Mouse (Mus musculus) forebrain, embryonic 16.5 days (tissue): Measurements from ENCODE around the gene Slc2a9. TPM values are rescaled to one million over a fixed set of nuclear protein-coding genes. Genes with fewer than 3 reads are reported as not detected.
A peak's percentile ranks its signal among the peaks of the same experiment; 100 is the strongest.

ENCODE experiments used
- ATAC-seq: fragments of 200-750 bp; cut with Nextera tagmentation; 2 replicates; pipeline ENCODE4 v1.8.0; 2017; ENCODE audit warnings: mild to moderate bottlenecking, moderate library complexity
- H3K27ac ChIP-seq: fragments of 300-500 bp; sonication (generic); 2 replicates; pipeline ENCODE4 v1.5.1; 2014; ENCODE audit warnings: low read length, control low read depth
- H3K27me3 ChIP-seq: fragments of 300-500 bp; sonication (generic); replicated peaks from 2 replicates; pipeline ENCODE4 v1.6.1; 2014; ENCODE audit warnings: low read length; ENCODE audit not compliant: control insufficient read depth, insufficient read depth
- H3K36me3 ChIP-seq: fragments of 300-500 bp; sonication (generic); 2 replicates; pipeline ENCODE4 v1.6.1; 2014; ENCODE audit not compliant: control insufficient read depth, insufficient read depth
- H3K4me1 ChIP-seq: fragments of 300-500 bp; sonication (generic); replicated peaks from 2 replicates; pipeline ENCODE4 v1.6.1; 2014; ENCODE audit warnings: low read length; ENCODE audit not compliant: control insufficient read depth, insufficient read depth
- H3K4me2 ChIP-seq: fragments of 300-500 bp; sonication (generic); 2 replicates; pipeline ENCODE4 v1.6.1; 2014; ENCODE audit warnings: mild to moderate bottlenecking, low read length, control low read depth
- H3K4me3 ChIP-seq: fragments of 300-500 bp; sonication (generic); replicated peaks from 2 replicates; pipeline ENCODE4 v1.5.1; 2014; ENCODE audit warnings: mild to moderate bottlenecking, low read length, control low read depth
- H3K9ac ChIP-seq: fragments of 300-500 bp; sonication (generic); replicated peaks from 2 replicates; pipeline ENCODE4 v1.6.1; 2014; ENCODE audit warnings: low read depth, low read length, control low read depth
- H3K9me3 ChIP-seq: fragments of 300-500 bp; sonication (generic); 2 replicates; pipeline ENCODE4 v1.6.1; 2016; ENCODE audit warnings: low read length; ENCODE audit not compliant: control insufficient read depth
- WGBS: fragments of 180-500 bp; shearing (Covaris S2); extraction: QIAGEN DNeasy Blood & Tissue Kit; methylation state at CpG from one replicate; pipeline ENCODE4 v1.1.7; 2014; 5-methylcytosine and 5-hydroxymethylcytosine counted together
- polyA plus RNA-seq: library from polyadenylated mRNA; unstranded; fragments of >200 nt; fragmentation: Nextera tagmentation; extraction: Ambion mirVana; gene quantifications from 2 replicates; pipeline ENCODE4 v1.2.1, GENCODE M21; 2015

Gene Slc2a9
- polyA plus RNA-seq, 1 experiment from 2014 or later, result 0.35 TPM

GRCm38 (mm10) chr5:38334582-38334981 is 168.4 kb downstream of the Slc2a9 start:
- Histone ChIP-seq H3K9me3 (no peaks in the 10 kb centered on the region), H3K4me1 (no peaks in the 10 kb centered on the region), H3K4me2 (no peak overlapping the region), H3K4me3 (no peak overlapping the region), H3K9ac (no peak overlapping the region), H3K36me3 (no peaks in the 10 kb centered on the region), H3K27me3 (no peaks in the 10 kb centered on the region), H3K27ac (no peak overlapping the region)
- WGBS, result 27% methylated on average over 1 of the region's 1 CpGs
- ATAC-seq, result no peak

GRCm38 (mm10) chr5:38333381-38333780 is 169.6 kb downstream of the Slc2a9 start:
- no peaks in the 10 kb centered on the region for H3K27me3 ChIP-seq
- no peaks in the 10 kb centered on the region for H3K4me1 ChIP-seq
- WGBS, result 79% methylated on average over 4 of the region's 4 CpGs
- no peaks in the 10 kb centered on the region for H3K9me3 ChIP-seq
- no peak for ATAC-seq
- H3K4me3 ChIP-seq, result no peak overlapping the region
- no peak overlapping the region for H3K27ac ChIP-seq
- H3K36me3 ChIP-seq, result no peaks in the 10 kb centered on the region
- no peak overlapping the region for H3K4me2 ChIP-seq
- no peak overlapping the region for H3K9ac ChIP-seq

- Histone ChIP-seq H3K27me3 (peaks cover 27% of the 10 kb centered on the region), H3K9me3 (no peaks in the 10 kb centered on the region), H3K4me1 (peaks cover 7% of the 10 kb centered on the region), H3K9ac (peak within 1 kb of the TSS; percentile 30), H3K27ac (no peak within 1 kb of the TSS), H3K4me2 (peak within 1 kb of the TSS; percentile 77), H3K4me3 (peak within 1 kb of the TSS; percentile 46), H3K36me3 (no peaks in the 10 kb centered on the region)
- ATAC-seq, result peak; percentile 54
- WGBS, result 3% methylated on average over 61 of the region's 67 CpGs
Observed at GRCm38 (mm10) chr5:38318966-38319786, 183.8 kb downstream of the Slc2a9 start, which contains the start of gene Drd5. Gene Drd5 (plus strand): TSS chr5:38319367.

- Histone ChIP-seq H3K4me1 (no peaks in the 10 kb centered on the region), H3K9me3 (no peaks in the 10 kb centered on the region), H3K4me3 (no peak overlapping the region), H3K9ac (no peak overlapping the region), H3K27ac (no peak overlapping the region), H3K27me3 (no peaks in the 10 kb centered on the region), H3K36me3 (no peaks in the 10 kb centered on the region), H3K4me2 (no peak overlapping the region)
- no peak for ATAC-seq
- 64% methylated on average over 3 of the region's 3 CpGs for WGBS
Observed at GRCm38 (mm10) chr5:38309795-38310194, 193.1 kb downstream of the Slc2a9 start.

GRCm38 (mm10) chr5:38308873-38309272 is 194.1 kb downstream of the Slc2a9 start:
- no peaks in the 10 kb centered on the region for H3K4me1 ChIP-seq
- no peaks in the 10 kb centered on the region for H3K27me3 ChIP-seq
- no peak overlapping the region for H3K4me3 ChIP-seq
- ATAC-seq, result no peak
- H3K9ac ChIP-seq, result no peak overlapping the region
- 55% methylated on average over 5 of the region's 5 CpGs for WGBS
- no peak overlapping the region for H3K4me2 ChIP-seq
- H3K9me3 ChIP-seq, result no peaks in the 10 kb centered on the region
- H3K27ac ChIP-seq, result no peak overlapping the region
- H3K36me3 ChIP-seq, result no peaks in the 10 kb centered on the region

- H3K4me2 ChIP-seq, result peak overlapping the region; percentile 69
- H3K27ac ChIP-seq, result no peak overlapping the region
- H3K36me3 ChIP-seq, result no peaks in the 10 kb centered on the region
- no peaks in the 10 kb centered on the region for H3K9me3 ChIP-seq
- peak; percentile 92 for ATAC-seq
- H3K27me3 ChIP-seq, result no peaks in the 10 kb centered on the region
- no peaks in the 10 kb centered on the region for H3K4me1 ChIP-seq
- peak overlapping the region; percentile 46 for H3K4me3 ChIP-seq
- peak overlapping the region; percentile 45; the same call in 1 of the 2 replicates for H3K9ac ChIP-seq
- 8% methylated on average over 26 of the region's 26 CpGs for whole genome bisulfite sequencing
Observed at GRCm38 (mm10) chr5:38307255-38308101, 195.5 kb downstream of the Slc2a9 start.

GRCm38 (mm10) chr5:38305241-38305640 is 197.7 kb downstream of the Slc2a9 start:
- no peak overlapping the region for H3K27ac ChIP-seq
- no peaks in the 10 kb centered on the region for H3K27me3 ChIP-seq
- whole genome bisulfite sequencing, result 89% methylated on average over 2 of the region's 2 CpGs
- H3K36me3 ChIP-seq, result no peaks in the 10 kb centered on the region
- H3K4me3 ChIP-seq, result no peak overlapping the region
- no peaks in the 10 kb centered on the region for H3K9me3 ChIP-seq
- H3K4me1 ChIP-seq, result no peaks in the 10 kb centered on the region
- no peak for ATAC-seq
- no peak overlapping the region for H3K4me2 ChIP-seq
- no peak overlapping the region for H3K9ac ChIP-seq

- Histone ChIP-seq H3K27ac (no peak overlapping the region), H3K36me3 (no peaks in the 10 kb centered on the region), H3K4me3 (no peak overlapping the region), H3K9ac (no peak overlapping the region), H3K27me3 (no peaks in the 10 kb centered on the region), H3K9me3 (no peaks in the 10 kb centered on the region), H3K4me2 (no peak overlapping the region), H3K4me1 (no peaks in the 10 kb centered on the region)
- WGBS, result 24% methylated on average over 12 of the region's 12 CpGs
- ATAC-seq, result no peak
Observed at GRCm38 (mm10) chr5:38302651-38303050, 200.3 kb downstream of the Slc2a9 start.

GRCm38 (mm10) chr5:38301761-38302411 is 201.1 kb downstream of the Slc2a9 start:
- Histone ChIP-seq H3K9me3 (no peaks in the 10 kb centered on the region), H3K4me3 (no peak overlapping the region), H3K4me2 (no peak overlapping the region), H3K9ac (no peak overlapping the region), H3K4me1 (no peaks in the 10 kb centered on the region), H3K27me3 (no peaks in the 10 kb centered on the region), H3K36me3 (no peaks in the 10 kb centered on the region), H3K27ac (no peak overlapping the region)
- WGBS, result 91% methylated on average over 12 of the region's 12 CpGs
- ATAC-seq, result no peak
